Mouse (Mus musculus) lung, embryonic 14.5 days (tissue): ENCODE measurements around the gene Afdn. TPM values are rescaled to one million over a fixed set of nuclear protein-coding genes. Genes with fewer than 3 reads are reported as not detected.

Source experiments
- ATAC-seq: fragments of 200-750 bp; cut with Nextera tagmentation; 2 replicates; pipeline ENCODE4 v1.8.0; 2017; ENCODE audit warnings: mild to moderate bottlenecking, moderate TSS enrichment, moderate library complexity; ENCODE audit not compliant: insufficient read depth
- DNase-seq: peaks from one replicate; pipeline ENCODE4 v3.0.0-alpha.2; 2015
- H3K27ac ChIP-seq: fragments of 300-500 bp; sonication (generic); 2 replicates; pipeline ENCODE4 v1.5.1; 2014; ENCODE audit warnings: low read depth, mild to moderate bottlenecking, moderate library complexity
- H3K27me3 ChIP-seq: fragments of 300-500 bp; sonication (generic); 2 replicates; pipeline ENCODE4 v1.6.1; 2014; ENCODE audit warnings: low read length, control low read depth; ENCODE audit not compliant: insufficient read depth
- H3K36me3 ChIP-seq: fragments of 300-500 bp; sonication (generic); 2 replicates; pipeline ENCODE4 v1.6.1; 2014; ENCODE audit warnings: control low read depth; ENCODE audit not compliant: insufficient read depth
- H3K4me1 ChIP-seq: fragments of 300-500 bp; sonication (generic); 2 replicates; pipeline ENCODE4 v1.6.1; 2014; ENCODE audit warnings: antibody characterized with exemption, control low read depth; ENCODE audit not compliant: insufficient read depth
- H3K4me2 ChIP-seq: fragments of 300-500 bp; sonication (generic); 2 replicates; pipeline ENCODE4 v1.6.1; 2014; ENCODE audit warnings: mild to moderate bottlenecking
- H3K4me3 ChIP-seq: fragments of 300-500 bp; sonication (generic); 2 replicates; pipeline ENCODE4 v1.5.1; 2014; ENCODE audit warnings: low read depth, low read length
- H3K9ac ChIP-seq: fragments of 300-500 bp; sonication (generic); 2 replicates; pipeline ENCODE4 v1.6.1; 2014
- H3K9me3 ChIP-seq: fragments of 300-500 bp; sonication (generic); 2 replicates; pipeline ENCODE4 v1.6.1; 2016; ENCODE audit warnings: low read depth, low read length, control low read depth
- CTCF ChIP-seq: IDR thresholded peaks from 2 replicates; pipeline ENCODE4 v1.5.1; 2016; ENCODE audit warnings: antibody characterized with exemption, low read depth
- WGBS: fragments of 180-500 bp; shearing (Covaris S2); extraction: QIAGEN DNeasy Blood & Tissue Kit; methylation state at CpG from one replicate; pipeline ENCODE4 v1.1.7; 2014; 5-methylcytosine and 5-hydroxymethylcytosine counted together
- polyA plus RNA-seq: library from polyadenylated mRNA; unstranded; fragments of >200 nt; fragmentation: Nextera tagmentation; extraction: Ambion mirVana; gene quantifications from 2 replicates; pipeline ENCODE4 v1.2.1, GENCODE M21; 2014

Afdn gene
- polyA plus RNA-seq, 1 experiment from 2014 or later: 138 TPM

DNA sequence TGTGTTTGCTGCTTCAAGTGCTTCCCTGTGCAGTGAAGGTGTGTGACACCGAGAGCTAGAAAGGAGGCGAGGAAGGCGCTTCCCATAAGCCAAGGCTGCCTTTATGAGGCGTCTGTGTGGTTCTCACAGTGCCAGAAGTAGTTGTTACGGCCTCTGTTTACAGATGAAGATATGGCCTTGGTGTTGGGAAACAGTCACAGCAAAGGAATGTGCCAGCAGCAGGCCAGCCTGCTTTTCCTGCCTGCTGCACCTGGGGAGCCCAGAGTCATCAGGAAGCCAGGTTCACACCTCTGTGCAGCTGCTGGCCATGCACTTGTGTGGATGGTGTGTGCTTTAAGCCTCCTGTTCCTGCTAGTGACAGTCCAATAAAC is 16.6 kb upstream of the Afdn start:
- 8% methylated on average over 5 of the region's 5 CpGs for whole genome bisulfite sequencing
- Histone ChIP-seq H3K4me1 (peaks cover 43% of the 10 kb centered on the region), H3K9ac (peak overlapping the region; percentile 17; the same call in 1 of the 2 replicates), H3K4me2 (peak overlapping the region; percentile 35), H3K27me3 (no peaks in the 10 kb centered on the region), H3K9me3 (no peaks in the 10 kb centered on the region), H3K36me3 (no peaks in the 10 kb centered on the region), H3K27ac (peak overlapping the region; percentile 91), H3K4me3 (no peak overlapping the region)
- ATAC-seq: peak; percentile 66; the same call in 1 of the 2 replicates
- peak; percentile 69 for DNase-seq
- TF ChIP-seq CTCF: no peak

DNA sequence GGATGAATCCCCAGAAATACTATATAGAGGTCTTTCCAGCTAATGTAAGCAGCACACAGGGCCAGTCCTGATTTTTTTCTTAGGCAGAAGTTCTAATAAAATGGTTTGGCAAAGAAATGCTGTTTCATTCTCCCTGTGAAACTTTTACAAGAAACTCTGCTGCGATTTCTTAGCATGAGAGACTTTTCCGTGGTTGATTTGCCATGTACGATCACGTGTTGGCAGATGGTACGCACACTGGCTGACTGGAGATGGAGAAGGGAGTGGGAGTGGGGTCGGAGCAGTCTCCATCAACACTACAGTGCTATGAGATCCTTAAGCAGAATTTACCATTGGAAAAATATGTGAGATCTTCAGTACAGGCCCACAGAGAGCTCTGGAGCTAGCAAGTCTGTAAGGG is 16.1 kb upstream of the Afdn start:
- peak; percentile 28 for DNase-seq

DNA sequence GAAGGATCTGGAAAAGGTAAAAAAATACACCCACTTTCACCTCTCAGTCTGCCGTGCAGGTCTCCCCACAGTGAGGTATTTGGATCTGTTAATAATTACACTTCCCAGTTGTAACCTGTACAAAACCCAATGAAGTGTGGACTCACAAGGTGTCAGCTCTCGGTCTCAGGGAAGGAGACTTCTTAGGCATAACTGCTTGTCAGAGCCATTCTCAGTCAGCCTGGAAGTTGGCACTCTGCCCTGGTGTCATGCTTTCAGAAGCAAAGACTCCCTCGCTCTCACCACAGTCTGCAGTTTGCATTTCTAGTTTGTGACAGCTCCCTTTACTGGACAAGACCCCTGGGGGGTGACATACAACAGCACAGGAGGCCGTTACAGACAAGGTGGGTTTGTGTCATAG is 15.5 kb upstream of the Afdn start:
- peak; percentile 59 for ATAC-seq
- Histone ChIP-seq H3K4me2 (no peak overlapping the region), H3K36me3 (no peaks in the 10 kb centered on the region), H3K4me3 (no peak overlapping the region), H3K9me3 (no peaks in the 10 kb centered on the region), H3K4me1 (peaks cover 43% of the 10 kb centered on the region), H3K27me3 (no peaks in the 10 kb centered on the region), H3K9ac (no peak overlapping the region), H3K27ac (peak overlapping the region; percentile 91)
- WGBS: 14% methylated on average over 4 of the region's 4 CpGs
- peak; percentile 92 for DNase-seq
- no peak for TF ChIP-seq CTCF

More for the DNA sequence above, 16.1 kb upstream of the Afdn start:
- Histone ChIP-seq H3K4me1 (peaks cover 43% of the 10 kb centered on the region), H3K9me3 (no peaks in the 10 kb centered on the region), H3K36me3 (no peaks in the 10 kb centered on the region), H3K4me2 (no peak overlapping the region), H3K4me3 (no peak overlapping the region), H3K27me3 (no peaks in the 10 kb centered on the region), H3K9ac (no peak overlapping the region), H3K27ac (peak overlapping the region; percentile 91)
- no peak for ATAC-seq
- WGBS: 29% methylated on average over 6 of the region's 6 CpGs
- no peak for TF ChIP-seq CTCF

DNA sequence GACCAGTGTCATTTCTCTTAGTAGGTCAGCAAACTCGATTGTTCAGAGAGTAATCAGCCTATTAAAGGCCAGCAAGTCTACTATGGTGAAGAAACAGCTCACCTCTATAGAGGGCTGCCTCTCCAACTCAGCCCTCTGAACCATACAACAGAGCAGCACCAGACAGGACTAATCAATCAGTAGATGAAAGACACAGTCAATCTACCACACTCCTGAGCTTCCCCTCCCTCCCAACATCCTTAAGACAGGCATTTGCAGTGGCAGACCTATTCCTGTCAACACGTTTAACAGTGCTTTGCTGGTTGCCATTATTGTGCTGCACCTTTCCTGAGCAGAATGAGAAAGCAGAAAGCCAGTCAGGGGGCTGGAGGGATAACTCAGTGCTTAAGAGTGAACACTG is 15.0 kb upstream of the Afdn start:
- 48% methylated on average over 2 of the region's 2 CpGs for WGBS

DNA sequence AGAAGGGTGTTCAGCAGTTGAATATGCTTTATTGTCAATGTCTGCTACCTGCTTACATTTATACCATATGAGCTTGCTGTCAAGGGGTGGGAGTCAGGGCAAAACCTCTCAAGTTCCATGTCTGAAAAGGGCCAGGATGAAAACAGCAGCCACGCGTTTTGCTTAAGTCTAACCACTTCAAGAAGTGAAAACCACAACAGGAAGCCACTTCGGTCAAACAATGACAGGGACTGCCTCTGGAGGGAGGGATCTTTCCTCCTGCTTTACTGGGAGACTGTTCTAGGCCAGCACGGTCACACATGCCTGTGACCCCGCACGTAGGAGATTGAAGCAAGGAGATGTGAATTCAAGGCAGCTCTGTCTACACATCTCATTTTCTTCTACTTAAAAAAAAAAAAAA is 14.0 kb upstream of the Afdn start:
- H3K27ac ChIP-seq: no peak overlapping the region
- no peak for ATAC-seq
- no peaks in the 10 kb centered on the region for H3K9me3 ChIP-seq
- H3K36me3 ChIP-seq: no peaks in the 10 kb centered on the region
- 60% methylated on average over 6 of the region's 6 CpGs for WGBS
- no peak overlapping the region for H3K4me3 ChIP-seq
- peaks cover 35% of the 10 kb centered on the region for H3K4me1 ChIP-seq
- TF ChIP-seq CTCF: no peak
- no peak overlapping the region for H3K4me2 ChIP-seq
- peak; percentile 42 for DNase-seq
- H3K27me3 ChIP-seq: no peaks in the 10 kb centered on the region
- H3K9ac ChIP-seq: no peak overlapping the region

More for the DNA sequence above, 15.0 kb upstream of the Afdn start:
- Histone ChIP-seq H3K27ac (0 out of 2 replicates have a peak overlapping the region, but pooled peaks have one; percentile 2), H3K4me3 (no peak overlapping the region), H3K4me2 (no peak overlapping the region), H3K9me3 (no peaks in the 10 kb centered on the region), H3K9ac (no peak overlapping the region), H3K27me3 (no peaks in the 10 kb centered on the region), H3K36me3 (no peaks in the 10 kb centered on the region), H3K4me1 (peaks cover 43% of the 10 kb centered on the region)
- DNase-seq (peak; percentile 17), ATAC-seq (no peak)
- no peak for TF ChIP-seq CTCF

DNA sequence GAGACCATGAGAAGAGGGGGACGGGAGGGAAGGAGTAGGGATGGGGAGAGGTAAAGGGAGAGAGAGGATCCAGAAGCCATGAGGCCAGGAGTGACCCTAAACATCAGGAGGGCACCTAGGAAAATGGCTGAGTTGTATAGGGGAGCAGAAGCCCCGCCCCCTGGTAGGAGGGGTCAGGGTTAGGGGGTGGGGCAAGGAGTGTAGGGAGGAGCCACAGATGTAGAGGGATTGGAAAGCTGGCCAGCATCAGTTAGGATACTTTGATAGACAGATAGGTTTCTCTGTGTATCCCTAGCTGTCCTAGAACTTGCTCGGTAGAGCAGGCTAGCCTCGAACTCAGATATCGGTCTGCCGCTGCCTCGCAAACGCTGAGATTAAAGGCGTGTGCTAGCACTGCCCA is 12.7 kb upstream of the Afdn start:
- DNase-seq (no peak), ATAC-seq (no peak)
- WGBS: 90% methylated on average over 9 of the region's 9 CpGs
- no peaks in the 10 kb centered on the region for H3K36me3 ChIP-seq
- H3K4me1 ChIP-seq: peaks cover 24% of the 10 kb centered on the region
- H3K4me2 ChIP-seq: no peak overlapping the region
- no peaks in the 10 kb centered on the region for H3K9me3 ChIP-seq
- H3K27ac ChIP-seq: no peak overlapping the region
- no peak overlapping the region for H3K4me3 ChIP-seq
- no peak overlapping the region for H3K9ac ChIP-seq
- no peak for TF ChIP-seq CTCF
- no peaks in the 10 kb centered on the region for H3K27me3 ChIP-seq

DNA sequence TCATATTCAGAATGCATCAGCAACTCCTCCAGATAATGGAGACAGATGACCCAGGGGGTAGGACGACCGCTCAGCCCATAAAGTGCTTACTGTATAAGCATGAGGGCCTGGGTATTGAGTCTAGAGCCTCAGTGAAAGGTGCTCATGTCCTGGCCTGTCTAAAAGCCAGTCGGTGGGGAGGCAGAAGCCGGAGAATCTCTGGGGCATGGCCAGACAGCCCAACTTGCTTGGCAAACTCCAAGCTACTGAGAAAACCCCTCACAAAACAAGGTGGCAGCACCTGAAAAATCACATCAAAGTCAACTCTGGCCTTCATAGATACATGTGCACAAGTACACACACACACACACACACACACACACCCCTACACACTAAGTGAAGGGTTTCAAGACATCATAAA is 11.3 kb upstream of the Afdn start:
- 83% methylated on average over 4 of the region's 4 CpGs for WGBS
- H3K9me3 ChIP-seq: no peaks in the 10 kb centered on the region
- H3K36me3 ChIP-seq: no peaks in the 10 kb centered on the region
- no peaks in the 10 kb centered on the region for H3K27me3 ChIP-seq
- ATAC-seq (no peak), DNase-seq (no peak)
- TF ChIP-seq CTCF: no peak
- H3K4me2 ChIP-seq: no peak overlapping the region
- no peak overlapping the region for H3K27ac ChIP-seq
- H3K9ac ChIP-seq: no peak overlapping the region
- H3K4me3 ChIP-seq: no peak overlapping the region
- peaks cover 13% of the 10 kb centered on the region for H3K4me1 ChIP-seq

DNA sequence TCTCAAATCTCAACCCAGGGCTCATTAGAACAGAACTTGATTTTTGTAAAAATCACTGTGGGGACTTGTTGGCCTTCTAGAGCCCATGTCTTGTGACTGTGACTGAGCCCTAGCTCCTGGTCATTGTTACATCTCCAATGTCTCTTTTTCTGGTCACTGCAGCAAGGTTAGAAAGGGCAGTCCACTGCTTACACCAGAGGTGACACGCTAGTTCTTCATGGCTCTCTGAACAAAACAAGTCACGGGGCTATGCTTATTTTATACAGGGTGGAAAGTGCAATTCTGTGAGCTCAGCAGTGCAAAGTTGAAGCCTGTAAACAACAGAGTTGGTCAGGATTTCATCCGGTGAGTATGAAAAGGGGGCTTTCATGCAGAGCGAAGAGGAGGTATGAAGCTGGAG is 6.4 kb upstream of the Afdn start:
- Histone ChIP-seq H3K27me3 (no peaks in the 10 kb centered on the region), H3K4me3 (no peak overlapping the region), H3K4me2 (no peak overlapping the region), H3K9me3 (no peaks in the 10 kb centered on the region), H3K4me1 (peaks cover 2% of the 10 kb centered on the region; the same call in 1 of the 2 replicates), H3K9ac (no peak overlapping the region), H3K27ac (no peak overlapping the region), H3K36me3 (no peaks in the 10 kb centered on the region)
- DNase-seq: no peak
- TF ChIP-seq CTCF: no peak
- no peak for ATAC-seq
- WGBS: 62% methylated on average over 4 of the region's 4 CpGs
